ENCODE assay signal across 9 mouse cellular contexts in the genomic region with DNA sequence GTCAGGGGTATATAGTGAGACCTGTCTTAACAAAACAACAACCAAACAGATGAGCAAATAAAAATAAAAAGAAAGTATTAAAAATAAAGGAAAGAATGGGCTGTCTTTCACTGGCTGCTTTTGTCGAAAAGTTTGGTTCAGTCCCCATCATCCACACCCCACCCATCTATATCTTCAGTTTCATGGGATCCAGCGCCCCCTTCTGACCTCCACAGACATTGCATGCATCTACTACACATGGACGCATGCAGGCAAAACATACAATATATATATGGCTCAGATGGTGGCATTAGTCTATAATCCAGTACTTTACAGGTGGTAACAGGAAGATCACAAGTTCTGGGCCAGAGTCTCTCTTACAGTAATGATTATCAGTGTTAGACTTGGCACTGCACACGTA. TPM values are rescaled to one million over a fixed set of nuclear protein-coding genes. Genes with fewer than 3 reads are reported as not detected.
DNase-seq lines count a peak whose midpoint lies in the region; TF ChIP-seq lines count a peak whose summit lies in the region.
"Had no signal": no experiment of that assay in that cellular context is flagged by ENCODE, and none has a peak within 500 bp of the region (broad histone marks: within the 10 kb centered on the region; RNA-seq: fewer than 3 reads in every experiment).

No protein-coding gene starts in this region.

- peak; percentile 33 to 54 for DNase-seq in adrenal gland, adult 18-20 months (ENCODE audit: low spot score in 2 of 2)
- no peak for DNase-seq in adrenal gland, postnatal 25 days
- no peak for DNase-seq in layer of hippocampus, adult 2 months (ENCODE audit: low spot score in 2 of 2)
- no peak for DNase-seq in layer of hippocampus, adult 18-20 months (ENCODE audit: low spot score in 2 of 2)
- peak; percentile 24 for DNase-seq in liver, adult 2 months (ENCODE audit: extremely low read depth, low read depth, low spot score)
- peak in 1 of 2 experiments; percentile 62 for DNase-seq in spleen, adult 2 months (ENCODE audit: low read depth in 1 of 2, low spot score in 2 of 2)
- DNase-seq in ovary, postnatal 10 days (ENCODE audit: low spot score), result no peak
- no peak for DNase-seq in forebrain, embryonic 10.5 days (ENCODE audit: extremely low spot score, low spot score)

- H3K27me3 ChIP-seq in liver, adult 2 months (ENCODE audit: control insufficient read depth, insufficient read depth, low read length), result no peaks in the 10 kb centered on the region
- H3K27me3 ChIP-seq in spleen, adult 2 months (ENCODE audit: control insufficient read depth, insufficient read depth, low read length), result no peaks in the 10 kb centered on the region
- peaks cover 8% of the 10 kb centered on the region for H3K27me3 ChIP-seq in forebrain, embryonic 10.5 days (ENCODE audit: poor library complexity, severe bottlenecking)
- H3K27me3 ChIP-seq: limb, embryonic 13.5 days had no signal

- no peak overlapping the region for H3K27ac ChIP-seq in layer of hippocampus, adult 2 months
- no peak overlapping the region for H3K27ac ChIP-seq in liver, adult 2 months (replicated peaks; ENCODE audit: insufficient read depth, low read depth, low read length)
- no peak overlapping the region for H3K27ac ChIP-seq in spleen, adult 2 months (ENCODE audit: insufficient read depth, low read length)
- no peak overlapping the region for H3K27ac ChIP-seq in forebrain, embryonic 10.5 days
- H3K27ac ChIP-seq: limb, embryonic 13.5 days had no signal

- H3K9ac ChIP-seq in liver, adult 2 months (ENCODE audit: low read depth, low read length), result no peak overlapping the region
- H3K9ac ChIP-seq: limb, embryonic 13.5 days had no signal

- no peaks in the 10 kb centered on the region for H3K4me1 ChIP-seq in liver, adult 2 months (ENCODE audit: control insufficient read depth, insufficient read depth, low read length)
- H3K4me1 ChIP-seq in spleen, adult 2 months (ENCODE audit: control insufficient read depth, insufficient read depth, insufficient read length), result no peaks in the 10 kb centered on the region
- no peaks in the 10 kb centered on the region for H3K4me1 ChIP-seq in forebrain, embryonic 10.5 days
- H3K4me1 ChIP-seq: limb, embryonic 13.5 days had no signal

- TF ChIP-seq POLR2A in liver, adult 2 months (IDR thresholded peaks at IDR 0.05; ENCODE audit: extremely low read depth, insufficient read depth, low read length), result no peak
- TF ChIP-seq POLR2A in spleen, adult 2 months (IDR thresholded peaks at IDR 0.05; ENCODE audit: low read depth, low read length), result no peak

- peak; percentile 78 for TF ChIP-seq CTCF in layer of hippocampus, adult 2 months (conservative IDR thresholded peaks at IDR 0.05)
- TF ChIP-seq CTCF in liver, adult 2 months (IDR thresholded peaks at IDR 0.05; ENCODE audit: low read depth, low read length), result peak; percentile 57
- TF ChIP-seq CTCF in spleen, adult 2 months (IDR thresholded peaks at IDR 0.05; ENCODE audit: extremely low read depth, insufficient read depth, insufficient read length, insufficient replicate concordance), result peak; percentile 67; the same call in 1 of the 2 replicates

- no peaks in the 10 kb centered on the region for H3K9me3 ChIP-seq in forebrain, embryonic 10.5 days
- H3K9me3 ChIP-seq: limb, embryonic 13.5 days had no signal

- H3K4me3 ChIP-seq in layer of hippocampus, adult 2 months, result no peak overlapping the region
- no peak overlapping the region for H3K4me3 ChIP-seq in liver, adult 2 months (ENCODE audit: insufficient read depth, low read depth, low read length)
- no peak overlapping the region for H3K4me3 ChIP-seq in spleen, adult 2 months (ENCODE audit: extremely low read depth, insufficient read depth, insufficient read length)
- H3K4me3 ChIP-seq in forebrain, embryonic 10.5 days, result no peak overlapping the region
- H3K4me3 ChIP-seq: limb, embryonic 13.5 days had no signal

- WGBS in liver, adult 2 months, result 46% methylated on average over 4 of the region's 4 CpGs
- WGBS in spleen, adult 2 months, result 34% methylated on average over 4 of the region's 4 CpGs
- WGBS in forebrain, embryonic 10.5 days, result 59% methylated on average over 4 of the region's 4 CpGs

- H3K79me2 ChIP-seq in liver, adult 2 months (ENCODE audit: control insufficient read depth, insufficient read depth, low read length), result no peaks in the 10 kb centered on the region

- H3K36me3 ChIP-seq in liver, adult 2 months (ENCODE audit: control insufficient read depth, insufficient read depth, low read length), result no peaks in the 10 kb centered on the region
- H3K36me3 ChIP-seq in spleen, adult 2 months (ENCODE audit: control insufficient read depth, insufficient read depth, low read length), result no peaks in the 10 kb centered on the region
- H3K36me3 ChIP-seq in forebrain, embryonic 10.5 days (replicated peaks), result no peaks in the 10 kb centered on the region
- H3K36me3 ChIP-seq: limb, embryonic 13.5 days had no signal

RNA-seq across cellular contexts. Expression of a gene that starts 6.4 kb away (rescaled TPM):
- 1 to 10 TPM; 1.6 to 2.5 TPM for total RNA-seq in adrenal gland, adult 18-20 months (2021)
- 3.9 and 5.0 TPM in 2 replicates for total RNA-seq in adrenal gland, postnatal 25 days (2021)
- 10 to 100 TPM; 33.9 to 46.6 TPM for total RNA-seq in layer of hippocampus, adult 2 months (2021)
- 10 to 100 TPM; 29.4 to 34.2 TPM for total RNA-seq in layer of hippocampus, adult 18-20 months (2021)
- total RNA-seq in liver, adult 2 months (2014; rRNA removed), result 0.65 and 1.1 TPM in 2 replicates
- polyA plus RNA-seq in liver, adult 2 months (2012; rRNA removed), result 2.1 and 2.9 TPM in 2 replicates
- 2.2 TPM in 2 replicates for polyA plus RNA-seq in spleen, adult 2 months (2012; rRNA removed)
- 3.9 and 4.2 TPM in 2 replicates for polyA plus RNA-seq in forebrain, embryonic 10.5 days (2016; fragmentation: Nextera tagmentation; extraction: Ambion mirVana)

RNA-seq across cellular contexts. Expression of a gene that starts 11.7 kb away (rescaled TPM):
- total RNA-seq in adrenal gland, adult 18-20 months (2021), result 1 to 10 TPM; 3.0 to 4.5 TPM
- 1.1 TPM in 1 of 2 replicates, not detected in the other for total RNA-seq in adrenal gland, postnatal 25 days (2021)
- 1 to 10 TPM; 2.5 to 2.7 TPM for total RNA-seq in layer of hippocampus, adult 2 months (2021)
- 1 to 10 TPM; 2.6 to 3.1 TPM for total RNA-seq in layer of hippocampus, adult 18-20 months (2021)
- total RNA-seq in liver, adult 2 months (2014; rRNA removed), result 2.3 and 2.8 TPM in 2 replicates
- polyA plus RNA-seq in liver, adult 2 months (2012; rRNA removed), result 2.7 and 4.0 TPM in 2 replicates
- 89.1 and 132 TPM in 2 replicates for polyA plus RNA-seq in spleen, adult 2 months (2012; rRNA removed)
- 1.4 and 1.5 TPM in 2 replicates for polyA plus RNA-seq in forebrain, embryonic 10.5 days (2016; fragmentation: Nextera tagmentation; extraction: Ambion mirVana)

RNA-seq across cellular contexts. Expression of a gene that starts 20.0 kb away (rescaled TPM):
- 1 to 10 TPM; 6.6 to 7.8 TPM for total RNA-seq in adrenal gland, adult 18-20 months (2021)
- 13.8 and 14.8 TPM in 2 replicates for total RNA-seq in adrenal gland, postnatal 25 days (2021)
- 10 to 100 TPM; 16.4 to 16.7 TPM for total RNA-seq in layer of hippocampus, adult 2 months (2021)
- 10 to 100 TPM; 16.1 to 16.5 TPM for total RNA-seq in layer of hippocampus, adult 18-20 months (2021)
- 7.0 and 7.9 TPM in 2 replicates for total RNA-seq in liver, adult 2 months (2014; rRNA removed)
- 6.1 and 6.5 TPM in 2 replicates for polyA plus RNA-seq in liver, adult 2 months (2012; rRNA removed)
- 4.7 and 5.3 TPM in 2 replicates for polyA plus RNA-seq in spleen, adult 2 months (2012; rRNA removed)
- polyA plus RNA-seq in forebrain, embryonic 10.5 days (2016; fragmentation: Nextera tagmentation; extraction: Ambion mirVana), result 12.6 and 13.3 TPM in 2 replicates

RNA-seq across cellular contexts. Expression of a gene that starts 20.1 kb away (rescaled TPM):
- 10 to 100 TPM; 25.6 to 33.4 TPM for total RNA-seq in adrenal gland, adult 18-20 months (2021)
- 35.1 and 40.6 TPM in 2 replicates for total RNA-seq in adrenal gland, postnatal 25 days (2021)
- 10 to 100 TPM; 50.4 to 57.5 TPM for total RNA-seq in layer of hippocampus, adult 2 months (2021)
- 10 to 100 TPM; 43.5 to 48.9 TPM for total RNA-seq in layer of hippocampus, adult 18-20 months (2021)
- 12.6 and 13.3 TPM in 2 replicates for total RNA-seq in liver, adult 2 months (2014; rRNA removed)
- 15.2 and 17.7 TPM in 2 replicates for polyA plus RNA-seq in liver, adult 2 months (2012; rRNA removed)
- polyA plus RNA-seq in spleen, adult 2 months (2012; rRNA removed), result 25.2 and 29.4 TPM in 2 replicates
- polyA plus RNA-seq in forebrain, embryonic 10.5 days (2016; fragmentation: Nextera tagmentation; extraction: Ambion mirVana), result 75.8 and 80.7 TPM in 2 replicates

RNA-seq across cellular contexts. Expression of a gene that starts 29.6 kb away (rescaled TPM):
- 1 to 10 TPM in 1 of 2 experiments, not detected in 1; 1.2 TPM for total RNA-seq in adrenal gland, adult 18-20 months (2021)
- total RNA-seq in adrenal gland, postnatal 25 days (2021), result 1.0 and 1.1 TPM in 2 replicates
- under 1 TPM in 1 of 2 experiments, not detected in 1; 0.71 TPM for total RNA-seq in layer of hippocampus, adult 2 months (2021)
- total RNA-seq in layer of hippocampus, adult 18-20 months (2021), result under 1 TPM; 0.48 to 0.82 TPM
- 0.65 TPM in 1 of 2 replicates, not detected in the other for total RNA-seq in liver, adult 2 months (2014; rRNA removed)
- 0.25 TPM in 1 of 2 replicates, not detected in the other for polyA plus RNA-seq in liver, adult 2 months (2012; rRNA removed)
- 0.69 and 0.91 TPM in 2 replicates for polyA plus RNA-seq in spleen, adult 2 months (2012; rRNA removed)
- polyA plus RNA-seq in forebrain, embryonic 10.5 days (2016; fragmentation: Nextera tagmentation; extraction: Ambion mirVana), result 0.77 and 1.00 TPM in 2 replicates

Comparison
In these comparisons a context has a peak if more than half of its experiments do, and no peak if none do; other contexts are left out.
1. DNase-seq: peak in adrenal gland, adult 18-20 months (2 of 2) and liver, adult 2 months (single experiment); none in adrenal gland, postnatal 25 days (single experiment), layer of hippocampus, adult 2 months (0 of 2), layer of hippocampus, adult 18-20 months (0 of 2), ovary, postnatal 10 days (single experiment) and forebrain, embryonic 10.5 days (single experiment).
2. Peak in every context shown above with its lines, with median percentiles within 50 percentile points of each other: CTCF ChIP-seq.